Mouse (Mus musculus) hindbrain, embryonic 15.5 days (tissue): ENCODE results near the gene Stk32c. TPM values are rescaled to one million over a fixed set of nuclear protein-coding genes. Genes with fewer than 3 reads are reported as not detected.
A peak's percentile ranks its signal among the peaks of the same experiment; 100 is the strongest.

Source experiments
- ATAC-seq: fragments of 200-750 bp; cut with Nextera tagmentation; 2 replicates; pipeline ENCODE4 v1.8.0; 2017; ENCODE audit warnings: low read depth, moderate number of reproducible peaks, moderate TSS enrichment; ENCODE audit not compliant: low FRiP score
- H3K27ac ChIP-seq: fragments of 300-500 bp; sonication (generic); replicated peaks from 2 replicates; pipeline ENCODE4 v1.5.1; 2015; ENCODE audit warnings: mild to moderate bottlenecking, inconsistent platforms
- H3K27me3 ChIP-seq: fragments of 300-500 bp; sonication (generic); 2 replicates; pipeline ENCODE4 v1.6.1; 2015; ENCODE audit warnings: control low read depth, inconsistent platforms
- H3K36me3 ChIP-seq: fragments of 300-500 bp; sonication (generic); 2 replicates; pipeline ENCODE4 v1.6.1; 2015; ENCODE audit warnings: control low read depth, inconsistent platforms
- H3K4me1 ChIP-seq: fragments of 300-500 bp; sonication (generic); replicated peaks from 2 replicates; pipeline ENCODE4 v1.6.1; 2015; ENCODE audit warnings: control low read depth, inconsistent platforms
- H3K4me2 ChIP-seq: fragments of 300-500 bp; sonication (generic); 2 replicates; pipeline ENCODE4 v1.6.1; 2015; ENCODE audit warnings: moderate library complexity, mild to moderate bottlenecking, inconsistent platforms
- H3K4me3 ChIP-seq: fragments of 300-500 bp; sonication (generic); 2 replicates; pipeline ENCODE4 v1.5.1; 2015; ENCODE audit warnings: mild to moderate bottlenecking, inconsistent platforms
- H3K9ac ChIP-seq: fragments of 300-500 bp; sonication (generic); 2 replicates; pipeline ENCODE4 v1.6.1; 2015; ENCODE audit warnings: inconsistent platforms
- H3K9me3 ChIP-seq: fragments of 300-500 bp; sonication (generic); 2 replicates; pipeline ENCODE4 v1.6.1; 2016; ENCODE audit warnings: control low read depth, inconsistent platforms
- WGBS: fragments of 180-500 bp; shearing (Covaris S2); methylation state at CpG from one replicate; pipeline ENCODE4 v1.1.7; 2015; 5-methylcytosine and 5-hydroxymethylcytosine counted together
- polyA plus RNA-seq: library from polyadenylated mRNA; unstranded; fragments of >200 nt; fragmentation: Nextera tagmentation; extraction: Ambion mirVana; gene quantifications from 2 replicates; pipeline ENCODE4 v1.2.1, GENCODE M21; 2015

Stk32c gene
- polyA plus RNA-seq, result 2.6 and 3.3 TPM in 2 replicates

DNA sequence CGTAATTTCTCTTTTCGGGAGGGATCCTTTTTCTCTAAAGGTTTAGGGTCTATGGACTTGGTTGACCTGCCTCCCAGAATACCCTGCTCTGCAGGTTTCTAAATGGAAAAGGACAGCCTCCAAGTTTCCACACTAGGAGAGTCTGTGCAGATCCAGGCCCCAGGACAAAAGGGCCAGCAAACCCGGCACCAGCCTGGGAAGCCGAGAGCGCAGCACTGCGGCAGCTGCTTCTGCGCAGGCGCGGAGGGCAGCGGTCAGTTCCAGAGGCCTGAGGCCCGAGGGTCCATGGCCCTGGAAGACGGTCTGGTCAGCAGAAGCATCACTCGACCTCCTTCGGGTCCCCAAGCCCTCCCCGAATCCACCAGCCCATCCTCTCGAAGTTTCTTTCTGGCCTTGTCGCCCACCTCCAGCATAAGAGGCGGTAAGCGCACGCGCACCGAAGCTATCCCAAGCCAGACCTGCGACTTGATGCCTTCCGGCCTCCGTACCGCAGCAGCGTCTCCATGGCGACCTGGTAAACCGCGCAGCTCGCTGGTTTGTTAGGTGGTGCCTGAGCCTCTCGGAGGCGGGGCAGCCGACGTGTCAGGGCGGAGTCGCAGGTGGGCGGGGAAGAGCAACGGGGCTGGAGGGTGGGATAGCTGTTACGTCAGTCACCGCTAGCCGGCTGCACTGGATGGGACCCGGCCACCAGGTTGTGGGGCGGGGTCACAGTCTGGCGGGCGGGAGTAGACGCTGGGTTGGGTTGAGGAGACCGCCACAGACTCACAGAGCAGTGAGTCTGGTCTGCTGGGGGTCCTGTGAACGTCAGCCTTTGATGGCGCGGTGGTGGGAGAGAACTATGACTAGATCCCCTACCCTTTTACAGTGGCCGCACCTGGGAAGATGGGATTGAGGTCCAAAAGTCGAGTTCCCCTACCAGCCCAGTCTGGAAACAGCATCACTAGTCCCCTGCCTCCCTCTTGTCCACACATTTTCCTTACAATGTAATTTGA is at the start of gene Stk32c, which contains the start of gene Lrrc27:
Stk32c (minus strand) TSS at position 554 of the 992 bp plus-strand sequence.
Lrrc27 (plus strand) TSS at position 235 of the 992 bp plus-strand sequence.
- Histone ChIP-seq H3K4me1 (peaks cover 13% of the 10 kb centered on the region), H3K27ac (peak within 1 kb of the TSS; percentile 87), H3K36me3 (no peaks in the 10 kb centered on the region), H3K4me3 (peak within 1 kb of the TSS; percentile 52), H3K4me2 (peak within 1 kb of the TSS; percentile 66), H3K27me3 (no peaks in the 10 kb centered on the region), H3K9ac (peak within 1 kb of the TSS; percentile 59), H3K9me3 (no peaks in the 10 kb centered on the region)
- 2% methylated on average over 53 of the region's 53 CpGs for WGBS
- peak; percentile 97 for ATAC-seq

DNA sequence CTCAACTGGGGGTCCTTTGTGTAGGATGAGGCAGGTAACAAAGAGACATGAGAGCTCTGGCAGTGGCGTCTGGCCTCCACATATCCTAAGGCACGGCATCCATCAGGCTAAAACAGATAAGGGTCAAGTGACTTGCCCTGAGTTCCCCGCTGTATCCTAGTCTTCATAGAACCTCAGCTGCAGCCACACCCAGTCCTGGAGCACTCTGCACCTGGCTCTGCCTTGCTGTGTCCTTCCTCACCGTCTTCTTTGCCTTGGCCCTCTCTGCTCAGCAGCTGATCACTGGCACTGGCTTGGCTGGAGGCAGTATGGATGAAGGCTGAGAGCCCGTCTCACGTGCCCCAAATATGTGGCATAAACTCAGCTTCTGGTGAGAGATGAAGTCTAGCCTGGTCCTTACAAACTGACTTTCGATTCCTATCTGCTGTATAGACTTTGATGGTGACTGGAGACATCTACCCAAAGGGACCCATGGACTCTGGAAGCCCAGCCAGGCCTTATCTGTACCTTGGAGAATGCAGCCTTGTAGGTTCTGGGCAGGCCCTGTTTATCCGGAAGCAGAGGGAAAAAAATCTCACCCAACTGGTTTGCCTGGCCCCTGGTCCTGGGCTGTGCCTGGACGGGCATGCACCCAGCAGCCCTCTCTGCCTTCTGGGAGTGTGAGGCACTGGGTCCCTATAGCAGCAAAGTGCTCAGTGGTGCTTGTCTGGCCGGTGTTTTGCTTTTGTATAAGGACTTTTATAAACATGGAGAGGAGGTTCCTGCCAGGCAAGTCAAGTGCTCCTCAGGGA is 44.8 kb upstream of the Stk32c start:
- Histone ChIP-seq H3K9ac (no peak overlapping the region), H3K4me2 (no peak overlapping the region), H3K9me3 (no peaks in the 10 kb centered on the region), H3K36me3 (no peaks in the 10 kb centered on the region), H3K4me1 (no peaks in the 10 kb centered on the region; the same call in 1 of the 2 replicates), H3K4me3 (no peak overlapping the region), H3K27ac (no peak overlapping the region), H3K27me3 (no peaks in the 10 kb centered on the region)
- ATAC-seq, result no peak
- WGBS, result 73% methylated on average over 10 of the region's 10 CpGs

DNA sequence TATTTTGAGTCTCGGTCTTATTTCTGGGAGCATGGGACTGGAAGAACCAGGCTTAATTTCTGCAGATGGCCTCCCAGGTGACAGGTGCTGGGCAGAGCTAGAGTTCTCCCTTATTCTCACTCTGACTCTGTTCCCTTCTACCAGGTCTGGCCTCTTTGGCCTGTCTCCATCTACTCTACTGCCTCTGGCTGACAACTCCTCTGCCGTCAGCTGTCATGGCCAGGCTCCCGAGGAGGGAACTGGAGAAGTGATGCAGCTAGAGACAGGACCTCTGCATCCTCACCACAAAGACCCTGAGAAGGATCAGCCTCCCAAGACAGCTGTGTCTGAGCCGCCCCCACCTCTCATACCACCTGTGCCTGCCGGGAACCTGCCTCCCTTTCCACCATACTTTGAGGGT is 41.5 kb upstream of the Stk32c start:
- H3K9ac ChIP-seq, result no peak overlapping the region
- no peaks in the 10 kb centered on the region for H3K27me3 ChIP-seq
- no peak overlapping the region for H3K4me3 ChIP-seq
- 84% methylated on average over 5 of the region's 5 CpGs for WGBS
- no peak overlapping the region for H3K27ac ChIP-seq
- peaks cover 16% of the 10 kb centered on the region for H3K4me1 ChIP-seq
- H3K9me3 ChIP-seq, result no peaks in the 10 kb centered on the region
- no peaks in the 10 kb centered on the region for H3K36me3 ChIP-seq
- no peak for ATAC-seq
- H3K4me2 ChIP-seq, result no peak overlapping the region

DNA sequence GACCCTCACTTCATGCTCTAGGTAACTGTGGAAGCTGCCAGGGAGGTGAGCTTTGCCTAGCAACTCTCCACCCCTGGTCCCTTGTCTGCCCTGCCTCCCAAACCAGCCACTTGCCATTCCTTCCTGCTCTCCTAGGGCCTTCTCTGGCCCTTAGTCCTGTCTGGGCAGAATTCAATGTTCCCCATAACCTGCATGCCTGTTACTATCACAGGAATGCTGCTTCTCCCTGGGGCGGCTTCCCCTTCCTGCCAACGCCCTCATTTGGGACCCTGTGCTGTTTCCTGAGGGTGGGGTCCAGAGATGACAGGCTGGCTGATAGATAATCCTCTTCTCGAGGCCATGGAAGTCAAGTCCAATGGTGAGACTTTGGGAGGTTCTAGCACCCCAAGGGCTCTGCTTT is 40.4 kb upstream of the Stk32c start:
- Histone ChIP-seq H3K9ac (no peak overlapping the region), H3K4me1 (peaks cover 27% of the 10 kb centered on the region), H3K36me3 (no peaks in the 10 kb centered on the region), H3K4me2 (no peak overlapping the region), H3K4me3 (no peak overlapping the region), H3K27ac (no peak overlapping the region), H3K9me3 (no peaks in the 10 kb centered on the region), H3K27me3 (no peaks in the 10 kb centered on the region)
- ATAC-seq, result no peak
- 74% methylated on average over 3 of the region's 3 CpGs for WGBS

DNA sequence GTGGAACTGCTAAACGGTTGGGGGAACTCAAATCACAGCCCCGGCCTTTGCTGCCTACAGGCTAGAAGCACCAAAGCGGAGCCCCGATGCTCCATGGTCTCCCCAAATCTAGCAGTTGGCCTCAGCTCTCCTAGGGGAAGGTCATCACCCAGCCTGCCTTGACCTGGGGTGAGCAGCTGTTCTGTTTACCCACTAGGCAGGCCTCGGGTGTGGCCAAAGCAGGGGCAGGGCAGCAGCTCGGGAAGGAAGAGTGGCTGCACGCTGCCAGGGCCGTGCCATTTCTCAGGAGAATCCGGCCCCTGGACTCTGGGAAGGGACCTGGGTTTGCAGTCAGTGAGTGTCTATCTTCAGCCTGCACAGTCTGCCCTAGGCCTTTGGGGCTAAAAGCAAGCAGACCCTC is 39.9 kb upstream of the Stk32c start:
- Histone ChIP-seq H3K9me3 (no peaks in the 10 kb centered on the region), H3K9ac (no peak overlapping the region), H3K27me3 (no peaks in the 10 kb centered on the region), H3K4me1 (peaks cover 28% of the 10 kb centered on the region), H3K36me3 (no peaks in the 10 kb centered on the region), H3K27ac (no peak overlapping the region), H3K4me2 (no peak overlapping the region), H3K4me3 (no peak overlapping the region)
- 76% methylated on average over 9 of the region's 9 CpGs for WGBS
- no peak for ATAC-seq

DNA sequence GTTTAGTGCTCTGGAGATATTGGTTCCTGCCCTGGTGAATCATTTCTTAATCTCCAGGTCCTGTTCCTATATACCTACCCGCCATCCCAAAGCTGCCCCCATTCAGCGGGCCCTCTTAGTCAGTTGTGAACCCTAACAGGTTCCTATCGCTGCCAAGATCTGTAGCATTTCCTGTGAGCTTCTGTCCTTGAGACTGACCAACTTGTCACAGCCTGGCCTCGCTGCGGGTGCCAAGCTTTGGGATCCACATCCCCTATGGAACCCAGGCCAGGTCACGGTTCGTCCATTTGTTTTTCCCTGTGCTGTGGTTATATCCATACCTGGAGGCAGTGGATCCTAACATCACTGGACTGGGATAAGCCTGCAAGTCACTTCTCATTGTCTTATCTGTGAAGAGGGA is 39.5 kb upstream of the Stk32c start:
- Histone ChIP-seq H3K36me3 (no peaks in the 10 kb centered on the region), H3K9ac (no peak overlapping the region), H3K4me2 (no peak overlapping the region), H3K9me3 (no peaks in the 10 kb centered on the region), H3K27ac (no peak overlapping the region), H3K4me3 (no peak overlapping the region), H3K4me1 (peaks cover 33% of the 10 kb centered on the region), H3K27me3 (no peaks in the 10 kb centered on the region)
- ATAC-seq, result no peak
- 91% methylated on average over 7 of the region's 7 CpGs for WGBS

DNA sequence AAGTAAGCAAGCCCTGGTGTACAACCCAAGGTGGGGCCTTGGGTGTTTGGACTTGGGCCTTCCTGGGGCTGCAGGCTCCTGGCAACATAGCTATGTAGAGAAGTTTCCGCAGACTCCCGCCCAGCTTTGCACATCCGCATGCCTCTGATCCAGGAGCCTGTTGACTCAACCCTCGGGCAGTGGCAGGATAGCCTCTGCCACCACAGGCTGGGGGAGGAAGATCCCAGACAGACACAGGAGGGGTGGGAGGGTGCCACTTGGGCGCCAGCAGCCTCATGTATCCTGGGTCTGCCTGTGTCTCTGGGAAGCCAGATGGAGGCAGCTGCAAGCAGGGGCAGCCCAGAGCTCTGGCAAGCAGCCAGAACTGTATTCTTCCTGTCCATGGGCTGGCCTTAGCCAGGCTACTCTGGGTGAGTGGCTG is 38.8 kb upstream of the Stk32c start:
- Histone ChIP-seq H3K4me3 (no peak overlapping the region), H3K4me2 (no peak overlapping the region), H3K9ac (no peak overlapping the region), H3K4me1 (peaks cover 39% of the 10 kb centered on the region), H3K9me3 (no peaks in the 10 kb centered on the region), H3K27me3 (peaks cover under 1% of the 10 kb centered on the region; the same call in 1 of the 2 replicates), H3K27ac (no peak overlapping the region), H3K36me3 (no peaks in the 10 kb centered on the region)
- 68% methylated on average over 5 of the region's 5 CpGs for WGBS
- no peak for ATAC-seq

DNA sequence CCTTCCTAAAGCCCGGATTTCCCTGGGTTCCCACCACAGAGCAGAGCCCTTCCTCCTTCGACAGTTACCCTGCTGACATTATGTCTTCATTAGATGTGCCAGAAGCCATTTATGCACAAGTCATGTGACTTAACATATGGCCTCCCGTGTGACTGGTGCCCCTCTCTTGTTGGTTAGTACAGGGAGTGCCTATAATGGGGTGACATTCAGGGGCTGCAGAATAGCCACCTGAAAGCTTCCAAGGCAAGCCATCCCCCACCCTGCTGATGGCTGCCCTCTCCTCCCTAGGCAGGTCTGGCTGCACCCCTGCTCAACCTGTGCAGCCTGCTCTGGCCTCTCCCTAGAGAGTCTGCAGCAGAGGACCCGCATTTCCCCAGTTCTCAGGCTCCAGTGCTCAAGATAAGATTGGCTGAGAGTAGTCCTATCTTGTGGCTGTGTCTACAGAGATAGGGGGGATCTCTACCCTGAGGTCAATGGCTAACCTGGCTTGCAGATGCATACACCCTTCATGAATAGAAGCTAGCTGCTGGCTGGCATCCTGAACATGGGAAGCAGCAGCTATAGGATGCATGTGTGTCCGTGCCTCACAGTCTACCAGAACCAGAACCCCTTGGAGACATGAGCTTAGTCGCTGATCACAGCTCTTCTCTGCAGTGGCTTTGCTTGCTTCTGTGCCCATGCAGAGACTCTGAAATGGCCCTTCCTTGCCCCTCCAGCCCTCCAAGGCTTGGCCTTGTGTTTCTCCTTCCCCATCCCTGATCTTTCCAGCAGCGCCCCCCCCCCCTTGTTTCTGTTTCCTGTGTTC is 36.5 kb upstream of the Stk32c start:
- 32% methylated on average over 7 of the region's 7 CpGs for WGBS
- no peak for ATAC-seq
- Histone ChIP-seq H3K9ac (no peak overlapping the region), H3K9me3 (no peaks in the 10 kb centered on the region), H3K27ac (no peak overlapping the region), H3K27me3 (peaks cover 4% of the 10 kb centered on the region; the same call in 1 of the 2 replicates), H3K4me1 (peaks cover 42% of the 10 kb centered on the region), H3K4me3 (peak overlapping the region; percentile 63), H3K36me3 (no peaks in the 10 kb centered on the region), H3K4me2 (peak overlapping the region; percentile 99)

DNA sequence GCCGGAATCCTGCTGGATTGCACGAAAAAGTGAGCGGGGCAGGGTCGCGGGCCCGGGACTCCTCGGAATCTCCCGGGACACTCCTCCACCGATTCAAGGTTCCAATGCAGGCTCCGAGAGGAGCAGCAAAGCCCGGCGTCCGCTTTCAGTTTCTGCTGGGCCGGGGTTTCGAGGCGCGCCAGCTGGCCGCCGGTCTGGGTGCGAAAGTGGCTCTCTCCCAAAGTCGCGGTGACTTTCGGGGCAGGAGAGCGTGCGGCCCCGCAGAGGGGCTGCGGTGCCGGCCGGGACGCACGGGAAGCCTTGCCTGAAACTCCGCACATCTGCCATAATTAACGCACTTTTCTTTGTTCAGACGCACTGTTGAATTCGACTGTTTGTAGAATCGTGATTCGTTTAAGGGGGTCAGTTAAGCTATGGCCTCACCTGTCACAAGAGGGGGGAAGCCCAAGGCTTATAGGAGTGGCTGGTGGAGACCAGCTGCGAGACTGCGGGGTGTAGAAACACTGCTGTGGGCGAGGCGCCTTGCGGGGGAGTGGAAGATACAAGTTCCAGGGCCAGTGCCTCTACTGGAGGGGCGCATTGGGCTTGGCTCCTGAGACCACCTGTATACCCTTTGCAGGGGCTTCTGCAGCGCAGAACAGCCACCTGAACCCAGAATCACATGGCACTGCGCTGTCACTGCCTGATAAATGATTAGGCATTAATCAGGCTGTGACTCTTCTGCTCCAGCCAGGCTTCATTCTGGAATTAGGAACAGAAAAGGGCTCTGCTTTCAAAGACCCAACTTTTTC is 35.7 kb upstream of the Stk32c start:
- ATAC-seq, result no peak
- Histone ChIP-seq H3K9ac (peak overlapping the region; percentile 70), H3K27me3 (peaks cover 4% of the 10 kb centered on the region; the same call in 1 of the 2 replicates), H3K9me3 (no peaks in the 10 kb centered on the region), H3K4me1 (peaks cover 42% of the 10 kb centered on the region), H3K36me3 (no peaks in the 10 kb centered on the region), H3K4me3 (peak overlapping the region; percentile 63), H3K4me2 (peak overlapping the region; percentile 99), H3K27ac (peak overlapping the region; percentile 65; the same call in 1 of the 2 replicates)
- WGBS, result 1% methylated on average over 45 of the region's 45 CpGs

DNA sequence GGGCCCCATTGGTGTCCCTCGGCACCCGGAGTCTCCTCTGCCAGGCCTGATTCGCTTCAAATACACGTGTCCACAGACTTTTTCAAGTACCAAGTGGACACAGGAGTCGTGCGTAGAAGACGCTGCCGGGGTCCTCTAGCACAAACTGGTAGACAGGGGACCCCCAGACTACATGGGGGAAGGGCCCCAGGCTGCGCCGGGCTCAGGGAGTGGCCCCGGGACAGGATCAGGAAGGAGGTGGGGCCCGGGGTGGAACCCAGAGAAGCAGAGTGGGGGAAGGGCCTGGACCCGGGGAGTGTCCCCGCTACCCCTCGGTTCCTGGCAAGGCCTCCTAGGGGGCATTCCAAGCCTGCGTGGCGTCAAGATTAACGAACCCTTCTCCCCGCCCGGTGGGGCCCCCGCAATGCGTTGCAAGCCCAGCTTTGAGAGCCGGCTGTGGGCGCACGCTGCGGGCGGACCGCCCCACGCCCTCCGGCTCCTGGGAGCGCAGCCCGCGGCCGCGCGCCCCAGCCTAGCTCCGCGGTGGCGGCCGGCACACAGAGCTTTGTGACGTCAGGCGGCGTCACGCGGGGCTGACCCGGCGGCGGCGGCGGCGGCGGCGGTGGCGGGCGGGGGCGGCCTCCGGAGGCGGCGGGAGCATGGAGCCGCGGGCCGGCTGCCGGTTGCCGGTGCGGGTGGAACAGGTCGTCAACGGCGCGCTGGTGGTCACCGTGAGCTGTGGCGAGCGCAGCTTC is 34.9 kb upstream of the Stk32c start, which contains the start of gene Pwwp2b:
Pwwp2b (plus strand) TSS at position 602 of the 734 bp plus-strand sequence.
- Histone ChIP-seq H3K4me3 (peak within 1 kb of the TSS; percentile 63), H3K36me3 (no peaks in the 10 kb centered on the region), H3K4me1 (peaks cover 42% of the 10 kb centered on the region), H3K9ac (peak within 1 kb of the TSS; percentile 70), H3K27ac (peak within 1 kb of the TSS; percentile 65), H3K4me2 (peak within 1 kb of the TSS; percentile 99), H3K9me3 (no peaks in the 10 kb centered on the region), H3K27me3 (peaks cover 4% of the 10 kb centered on the region; the same call in 1 of the 2 replicates)
- WGBS, result under 1% methylated on average over 70 of the region's 72 CpGs
- peak; percentile 68 for ATAC-seq
